Mouse (Mus musculus): ENCODE measurements around the gene Iqsec1. TPM values are rescaled to one million over a fixed set of nuclear protein-coding genes. Genes with fewer than 3 reads are reported as not detected.

Gene Iqsec1
- total RNA-seq, 2 experiments from 2014 or later: 63.8 to 111 TPM

- DNase-seq: no peak
- Histone ChIP-seq H3K4me3 (no peak overlapping the region), H3K27ac (no peak overlapping the region)
- no peak for TF ChIP-seq CTCF (IDR thresholded peaks at IDR 0.05)
- intact Hi-C loops (cut with DNase I): no loop called here
These were observed 209.6 kb downstream of the Iqsec1 start for GRCm38 (mm10) chr6:90778841-90779240.

DNA sequence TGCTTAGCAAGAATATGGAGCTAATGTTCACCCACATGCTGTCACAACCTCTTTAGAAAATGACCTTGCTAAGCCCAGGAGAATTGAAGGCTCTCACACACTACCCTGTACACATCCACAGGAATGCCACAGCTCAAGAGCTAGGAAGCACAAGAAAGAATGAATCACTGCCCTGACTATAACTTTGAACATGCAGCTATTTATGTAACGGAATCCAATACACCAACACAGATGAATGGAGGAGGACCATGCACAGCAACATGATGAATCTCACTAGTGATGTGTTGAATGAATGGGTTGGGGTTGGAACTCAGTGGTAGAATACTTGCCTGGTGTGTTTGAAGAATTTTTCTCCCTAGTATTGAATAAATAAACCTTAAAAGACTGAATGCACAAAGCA lies 211.2 kb downstream of the Iqsec1 start:
- H3K27ac ChIP-seq: no peak overlapping the region
- no peak for TF ChIP-seq CTCF (IDR thresholded peaks at IDR 0.05)
- H3K4me3 ChIP-seq: no peak overlapping the region
- intact Hi-C loops (cut with DNase I): no loop called here
- no peak for DNase-seq

GRCm38 (mm10) chr6:90775606-90776005 lies 212.9 kb downstream of the Iqsec1 start:
- H3K27ac ChIP-seq: no peak overlapping the region
- intact Hi-C loops (cut with DNase I): no loop called here
- TF ChIP-seq CTCF (IDR thresholded peaks at IDR 0.05): no peak
- no peak for DNase-seq
- H3K4me3 ChIP-seq: no peak overlapping the region

GRCm38 (mm10) chr6:90773811-90774233 lies 214.7 kb downstream of the Iqsec1 start:
- intact Hi-C loops (cut with DNase I): no loop called here
- no peak overlapping the region for H3K4me3 ChIP-seq
- DNase-seq: peak; percentile 58
- peak overlapping the region; percentile 41 for H3K27ac ChIP-seq
- TF ChIP-seq CTCF (IDR thresholded peaks at IDR 0.05): no peak

DNA sequence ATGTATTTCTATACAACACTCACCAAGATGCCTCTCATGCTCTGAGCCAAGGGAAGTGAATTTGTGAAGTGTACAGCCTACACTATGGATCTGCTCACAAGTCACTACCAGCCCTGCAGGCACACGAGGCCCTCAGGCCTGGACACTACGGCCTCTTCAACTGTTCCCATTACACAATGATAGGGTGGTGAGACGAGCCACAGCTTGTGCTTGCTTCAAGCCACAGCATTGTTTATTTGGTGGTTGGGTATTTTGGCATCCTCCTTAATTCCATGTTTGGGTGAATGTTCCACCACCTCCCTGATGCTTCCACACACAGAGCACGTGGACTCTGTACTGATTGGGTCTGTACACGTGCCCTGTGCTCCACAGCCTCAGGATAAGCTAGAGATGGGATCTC lies 216.4 kb downstream of the Iqsec1 start:
- no peak for DNase-seq
- Histone ChIP-seq H3K27ac (no peak overlapping the region), H3K4me3 (no peak overlapping the region)
- TF ChIP-seq CTCF (IDR thresholded peaks at IDR 0.05): no peak
- intact Hi-C loops (cut with DNase I): no loop called here

DNA sequence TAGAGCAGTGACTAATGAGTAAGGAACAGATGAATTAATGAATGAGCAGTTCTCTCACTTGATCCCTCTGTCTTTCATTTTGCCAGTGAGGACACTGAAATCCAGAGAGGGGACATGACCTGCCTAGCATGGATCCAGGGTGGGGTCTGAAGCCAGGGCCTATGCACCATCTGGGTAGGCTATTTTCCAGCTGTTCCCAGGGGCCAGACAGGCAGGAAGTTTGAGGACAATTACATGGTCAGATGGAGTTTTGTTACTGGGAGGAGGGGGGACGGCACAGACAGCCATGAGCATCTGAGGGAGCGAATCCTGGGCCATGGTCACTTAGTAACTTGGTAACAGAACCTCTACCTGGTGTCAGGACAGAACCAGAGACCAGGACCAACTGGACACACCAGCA lies 220.0 kb downstream of the Iqsec1 start:
- TF ChIP-seq CTCF (IDR thresholded peaks at IDR 0.05): no peak
- no peak overlapping the region for H3K4me3 ChIP-seq
- peak overlapping the region; percentile 50; the same call in 1 of the 2 replicates for H3K27ac ChIP-seq
- DNase-seq: no peak
- intact Hi-C loops (cut with DNase I): no loop called here

DNA sequence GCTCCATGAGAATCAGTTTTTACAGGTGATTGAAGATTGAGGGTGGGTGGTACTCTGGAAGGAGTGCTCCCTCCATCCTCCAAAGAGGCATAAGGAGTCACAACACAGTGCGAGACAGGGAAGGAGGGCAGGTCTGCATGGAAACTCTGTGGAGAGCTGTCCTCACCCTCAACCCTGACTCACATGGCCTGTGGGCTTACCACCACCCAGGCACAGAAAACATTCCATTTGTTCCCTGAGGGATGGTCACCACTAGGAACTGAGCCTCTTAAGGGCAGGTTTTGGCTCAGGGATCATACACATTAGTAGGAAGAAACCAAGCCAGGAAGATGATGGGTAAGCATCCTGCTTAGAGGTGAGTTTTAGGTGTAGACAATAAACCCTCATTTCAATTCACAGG lies 220.6 kb downstream of the Iqsec1 start:
- intact Hi-C loops (cut with DNase I): no loop called here
- TF ChIP-seq CTCF (IDR thresholded peaks at IDR 0.05): no peak
- H3K27ac ChIP-seq: peak overlapping the region; percentile 50; the same call in 1 of the 2 replicates
- no peak overlapping the region for H3K4me3 ChIP-seq
- no peak for DNase-seq

- intact Hi-C loops (cut with DNase I): no loop called here
- TF ChIP-seq CTCF (IDR thresholded peaks at IDR 0.05): no peak
- peak overlapping the region; percentile 88 for H3K27ac ChIP-seq
- peak overlapping the region; percentile 71 for H3K4me3 ChIP-seq
- peak; percentile 54 for DNase-seq
These were observed 223.7 kb downstream of the Iqsec1 start for GRCm38 (mm10) chr6:90764753-90765152.

- peak overlapping the region; percentile 71 for H3K4me3 ChIP-seq
- intact Hi-C loops (cut with DNase I): no loop called here
- peak; percentile 95 for DNase-seq
- peak; percentile 8; the same call in 1 of the 2 replicates for TF ChIP-seq CTCF (IDR thresholded peaks at IDR 0.05)
- peak overlapping the region; percentile 88 for H3K27ac ChIP-seq
These were observed 224.4 kb downstream of the Iqsec1 start for GRCm38 (mm10) chr6:90763959-90764591.

GRCm38 (mm10) chr6:90763295-90763694 lies 225.2 kb downstream of the Iqsec1 start:
- no peak for DNase-seq
- intact Hi-C loops (cut with DNase I): no loop called here
- H3K27ac ChIP-seq: peak overlapping the region; percentile 88

DNA sequence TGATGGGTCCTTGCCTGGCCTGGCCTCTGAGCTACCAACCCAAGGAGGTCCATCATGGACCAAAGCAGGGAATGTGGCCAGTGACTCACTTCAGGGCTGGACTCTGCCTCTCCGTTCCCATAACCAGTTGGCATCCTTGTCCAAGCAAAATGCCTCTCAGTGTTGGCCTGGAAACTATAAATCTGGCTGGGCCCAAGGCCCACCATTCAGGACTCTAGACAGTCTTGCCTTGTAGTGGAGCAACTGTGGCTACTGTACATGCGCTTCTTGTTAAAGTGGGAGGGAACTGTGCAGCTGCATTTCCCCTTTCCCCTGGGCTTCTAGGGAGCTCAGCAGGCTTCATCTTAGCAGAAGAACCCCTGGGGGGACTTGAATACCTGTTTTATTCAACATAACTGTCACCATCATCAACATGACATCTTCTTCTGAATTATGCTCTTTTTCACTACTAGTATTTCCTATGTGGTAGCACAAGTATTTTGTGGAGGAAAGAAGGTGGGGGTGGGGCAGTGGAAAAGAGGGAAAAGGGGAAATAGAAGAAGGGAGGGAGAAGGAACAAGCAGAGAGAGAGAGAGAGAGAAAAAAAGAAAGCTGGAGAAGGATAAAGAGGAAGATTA lies 226.3 kb downstream of the Iqsec1 start:
- Histone ChIP-seq H3K27ac (peak overlapping the region; percentile 88), H3K4me3 (peak overlapping the region; percentile 71)
- intact Hi-C loops (cut with DNase I): no loop called here
- TF ChIP-seq CTCF (IDR thresholded peaks at IDR 0.05): no peak
- DNase-seq: no peak

More at GRCm38 (mm10) chr6:90763295-90763694, 225.2 kb downstream of the Iqsec1 start:
- no peak for TF ChIP-seq CTCF (IDR thresholded peaks at IDR 0.05)
- peak overlapping the region; percentile 71 for H3K4me3 ChIP-seq

DNA sequence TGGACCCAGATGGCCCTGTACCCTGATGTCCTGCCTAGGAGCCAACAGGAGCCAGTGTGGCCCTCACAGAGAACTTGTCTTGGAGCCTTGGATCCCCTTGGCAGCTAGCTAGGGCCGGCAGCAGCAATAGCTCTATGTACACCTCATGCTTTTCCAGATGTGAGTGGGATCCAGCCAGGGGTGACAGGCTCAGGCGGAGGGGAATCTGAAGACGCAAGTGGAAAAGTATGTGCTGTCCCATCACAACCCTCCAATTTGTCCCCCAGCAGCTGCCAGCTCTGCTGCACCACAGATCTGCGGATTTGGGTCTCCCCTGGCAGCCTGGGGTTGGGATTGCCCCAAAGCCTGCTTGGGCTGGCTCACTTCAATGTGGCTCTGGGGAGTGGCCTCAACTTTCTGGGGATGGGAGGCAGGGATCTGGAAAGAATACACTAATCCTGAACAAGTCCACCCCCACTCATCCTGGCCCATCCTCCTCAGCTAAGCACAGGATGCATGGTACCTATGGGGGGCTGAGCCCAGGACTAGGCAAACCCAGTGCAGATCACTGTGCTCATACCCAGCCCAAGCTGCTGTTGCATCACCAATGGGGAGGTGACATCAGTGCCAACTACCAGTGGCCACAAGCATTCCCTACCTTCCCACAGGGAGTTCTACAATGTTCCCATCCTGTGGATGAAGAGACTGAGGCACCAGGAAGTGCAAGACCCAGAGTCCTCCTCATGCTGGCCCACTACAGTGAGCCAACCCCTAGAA lies 227.0 kb downstream of the Iqsec1 start:
- intact Hi-C loops (cut with DNase I): no loop called here
- peak; percentile 75 for DNase-seq
- TF ChIP-seq CTCF (IDR thresholded peaks at IDR 0.05): no peak
- Histone ChIP-seq H3K27ac (peak overlapping the region; percentile 88), H3K4me3 (peak overlapping the region; percentile 71)

- no peak for DNase-seq
- TF ChIP-seq CTCF (IDR thresholded peaks at IDR 0.05): no peak
- intact Hi-C loops (cut with DNase I): no loop called here
- Histone ChIP-seq H3K4me3 (peak overlapping the region; percentile 71), H3K27ac (peak overlapping the region; percentile 88)
These were observed 227.6 kb downstream of the Iqsec1 start for GRCm38 (mm10) chr6:90760886-90761285.

Data from gastrocnemius, adult 2 months (tissue).